Mouse (Mus musculus): ENCODE measurements around the gene Wdr90. TPM values are rescaled to one million over a fixed set of nuclear protein-coding genes. Genes with fewer than 3 reads are reported as not detected.
A peak's percentile ranks its signal among the peaks of the same experiment; 100 is the strongest.

The Wdr90 gene
- total and polyA plus RNA-seq, 2 experiments from 2014 or later, result 14.2 to 36.2 TPM

DNA sequence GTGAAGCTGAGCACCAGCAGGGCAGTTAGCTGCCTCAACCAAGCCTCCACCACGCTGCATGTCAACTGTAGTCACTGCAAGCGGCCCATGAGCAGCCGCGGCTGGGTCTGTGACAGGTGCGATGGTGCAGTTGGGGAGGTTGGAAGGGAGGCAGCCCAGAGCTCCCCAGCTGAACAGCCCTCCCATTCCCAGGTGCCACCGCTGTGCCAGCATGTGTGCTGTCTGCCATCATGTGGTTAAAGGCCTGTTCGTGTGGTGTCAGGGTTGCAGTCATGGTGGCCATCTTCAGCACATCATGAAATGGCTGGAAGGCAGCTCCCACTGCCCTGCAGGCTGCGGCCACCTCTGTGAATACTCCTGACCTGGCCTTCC lies 33.1 kb downstream of the Wdr90 start:
- Histone ChIP-seq H3K27me3 (ENCODE audit: insufficient read depth, low read length) (no peaks in the 10 kb centered on the region), H3K4me2 (ENCODE audit: low read depth, low read length, poor library complexity, severe bottlenecking) (peak overlapping the region; percentile 72), H3K4me1 (ENCODE audit: insufficient read depth, low read length) (peaks cover 29% of the 10 kb centered on the region), H3K9ac (replicated peaks; ENCODE audit: low read length, poor library complexity, severe bottlenecking) (peak overlapping the region; percentile 78; the same call in 1 of the 2 replicates), H3K4me3 (ENCODE audit: low read depth, low read length) (peak overlapping the region; percentile 55), H3K9me3 (ENCODE audit: low read length) (no peaks in the 10 kb centered on the region), H3K36me3 (ENCODE audit: insufficient read depth, low read length) (peaks cover 37% of the 10 kb centered on the region), H3K27ac (ENCODE audit: low read depth, low read length) (peak overlapping the region; percentile 95)
- no peak for TF ChIP-seq CTCF (IDR thresholded peaks at IDR 0.05)
- WGBS, result 83% methylated on average over 8 of the region's 8 CpGs
- ATAC-seq (ENCODE audit: low FRiP score) (no peak), DNase-seq (ENCODE audit: low spot score) (no peak)

DNA sequence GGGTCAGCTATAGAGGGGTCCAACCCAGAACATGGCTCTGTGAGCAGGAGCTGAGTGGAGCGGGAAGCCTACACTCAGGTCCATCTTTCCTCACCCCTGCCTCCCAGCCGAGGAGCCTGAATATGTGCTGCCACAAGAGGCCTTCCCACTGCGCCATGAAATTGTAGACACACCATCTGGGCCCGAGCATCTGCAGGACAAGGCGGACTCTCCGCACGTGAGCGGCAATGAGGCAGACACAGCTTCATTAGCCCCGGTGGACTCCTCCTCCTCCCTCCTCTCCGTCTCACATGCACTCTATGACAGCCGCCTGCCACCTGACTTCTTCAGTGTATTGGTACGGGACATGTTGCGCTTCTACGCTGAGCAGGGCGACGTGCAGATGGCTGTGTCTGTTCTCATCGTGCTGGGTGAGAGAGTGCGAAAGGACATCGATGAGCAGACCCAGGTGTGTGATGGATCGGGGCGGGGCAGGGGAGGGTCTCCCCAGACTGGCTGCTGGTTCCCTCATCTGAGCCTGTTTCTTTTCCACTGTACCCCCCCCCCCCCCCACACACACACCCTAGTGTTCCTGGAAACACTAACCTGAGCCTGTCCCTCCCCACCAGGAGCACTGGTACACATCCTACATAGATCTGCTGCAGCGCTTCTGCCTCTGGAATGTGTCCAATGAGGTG lies 33.6 kb downstream of the Wdr90 start:
- Histone ChIP-seq H3K9ac (replicated peaks; ENCODE audit: low read length, poor library complexity, severe bottlenecking) (0 out of 2 replicates have a peak overlapping the region, but pooled peaks have one; percentile 78), H3K4me2 (ENCODE audit: low read depth, low read length, poor library complexity, severe bottlenecking) (no peak overlapping the region)
- DNase-seq (ENCODE audit: low spot score), result no peak

DNA sequence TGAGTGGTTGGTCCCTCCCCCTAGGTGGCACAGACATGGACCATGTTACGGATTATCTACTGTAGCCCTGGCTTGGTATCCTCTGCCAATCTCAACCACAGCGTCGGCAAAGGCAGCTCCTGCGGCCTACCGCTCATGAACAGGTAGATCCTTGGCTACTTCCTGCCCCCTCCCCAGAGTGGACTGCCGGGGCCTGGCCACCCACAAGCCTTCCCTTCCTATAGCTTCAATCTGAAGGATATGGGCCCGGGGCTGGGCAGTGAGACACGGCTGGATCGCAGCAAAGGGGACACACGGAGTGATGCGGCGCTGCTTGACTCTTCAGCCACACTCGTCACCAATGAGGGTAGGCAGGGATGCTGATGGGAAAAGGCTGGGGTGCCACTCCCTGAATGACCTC lies 34.3 kb downstream of the Wdr90 start:
- no peak for TF ChIP-seq CTCF (IDR thresholded peaks at IDR 0.05)
- Histone ChIP-seq H3K27ac (ENCODE audit: low read depth, low read length) (no peak overlapping the region), H3K9me3 (ENCODE audit: low read length) (no peaks in the 10 kb centered on the region), H3K4me1 (ENCODE audit: insufficient read depth, low read length) (peaks cover 29% of the 10 kb centered on the region), H3K4me3 (ENCODE audit: low read depth, low read length) (no peak overlapping the region), H3K9ac (replicated peaks; ENCODE audit: low read length, poor library complexity, severe bottlenecking) (0 out of 2 replicates have a peak overlapping the region, but pooled peaks have one; percentile 19), H3K36me3 (ENCODE audit: insufficient read depth, low read length) (peaks cover 37% of the 10 kb centered on the region), H3K27me3 (ENCODE audit: insufficient read depth, low read length) (no peaks in the 10 kb centered on the region), H3K4me2 (ENCODE audit: low read depth, low read length, poor library complexity, severe bottlenecking) (no peak overlapping the region)
- DNase-seq (ENCODE audit: low spot score), result no peak
- WGBS, result 95% methylated on average over 13 of the region's 13 CpGs
- no peak for ATAC-seq (ENCODE audit: low FRiP score)

More for the DNA sequence above, 33.6 kb downstream of the Wdr90 start:
- no peak for TF ChIP-seq CTCF (IDR thresholded peaks at IDR 0.05)
- no peak overlapping the region for H3K4me3 ChIP-seq (ENCODE audit: low read depth, low read length)
- ATAC-seq (ENCODE audit: low FRiP score), result no peak
- no peaks in the 10 kb centered on the region for H3K9me3 ChIP-seq (ENCODE audit: low read length)
- 94% methylated on average over 22 of the region's 22 CpGs for WGBS
- H3K27me3 ChIP-seq (ENCODE audit: insufficient read depth, low read length), result no peaks in the 10 kb centered on the region
- peaks cover 37% of the 10 kb centered on the region for H3K36me3 ChIP-seq (ENCODE audit: insufficient read depth, low read length)
- H3K27ac ChIP-seq (ENCODE audit: low read depth, low read length), result no peak overlapping the region
- H3K4me1 ChIP-seq (ENCODE audit: insufficient read depth, low read length), result peaks cover 29% of the 10 kb centered on the region

DNA sequence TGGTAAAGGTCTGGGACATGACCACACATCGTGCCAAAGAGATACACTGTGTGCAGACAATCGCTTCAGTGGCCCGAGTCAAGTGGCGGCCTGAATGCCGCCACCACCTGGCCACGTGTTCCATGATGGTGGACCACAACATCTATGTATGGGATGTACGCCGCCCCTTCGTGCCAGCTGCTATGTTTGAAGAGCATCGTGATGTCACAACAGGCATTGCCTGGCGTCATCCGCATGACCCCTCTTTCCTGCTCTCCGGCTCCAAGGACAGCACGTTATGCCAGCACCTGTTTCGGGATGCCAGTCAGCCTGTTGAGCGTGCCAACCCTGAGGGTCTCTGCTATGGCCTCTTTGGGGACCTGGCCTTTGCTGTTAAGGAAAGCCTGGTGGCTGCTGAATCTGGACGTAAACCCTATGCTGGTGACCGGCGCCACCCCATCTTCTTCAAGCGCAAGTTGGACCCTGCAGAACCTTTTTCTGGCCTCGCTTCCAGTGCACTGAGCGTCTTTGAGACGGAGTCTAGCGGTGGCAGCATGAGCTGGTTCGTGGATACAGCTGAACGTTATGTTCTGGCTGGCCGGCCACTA lies 35.2 kb downstream of the Wdr90 start:
- H3K4me1 ChIP-seq (ENCODE audit: insufficient read depth, low read length), result peaks cover 21% of the 10 kb centered on the region
- H3K9me3 ChIP-seq (ENCODE audit: low read length), result no peaks in the 10 kb centered on the region
- H3K36me3 ChIP-seq (ENCODE audit: insufficient read depth, low read length), result peaks cover 31% of the 10 kb centered on the region
- H3K27ac ChIP-seq (ENCODE audit: low read depth, low read length), result no peak overlapping the region
- WGBS, result 96% methylated on average over 27 of the region's 27 CpGs
- H3K4me2 ChIP-seq (ENCODE audit: low read depth, low read length, poor library complexity, severe bottlenecking), result no peak overlapping the region
- H3K27me3 ChIP-seq (ENCODE audit: insufficient read depth, low read length), result no peaks in the 10 kb centered on the region
- no peak overlapping the region for H3K4me3 ChIP-seq (ENCODE audit: low read depth, low read length)
- no peak for TF ChIP-seq CTCF (IDR thresholded peaks at IDR 0.05)
- ATAC-seq (ENCODE audit: low FRiP score) (no peak), DNase-seq (ENCODE audit: low spot score) (no peak)
- H3K9ac ChIP-seq (replicated peaks; ENCODE audit: low read length, poor library complexity, severe bottlenecking), result no peak overlapping the region

DNA sequence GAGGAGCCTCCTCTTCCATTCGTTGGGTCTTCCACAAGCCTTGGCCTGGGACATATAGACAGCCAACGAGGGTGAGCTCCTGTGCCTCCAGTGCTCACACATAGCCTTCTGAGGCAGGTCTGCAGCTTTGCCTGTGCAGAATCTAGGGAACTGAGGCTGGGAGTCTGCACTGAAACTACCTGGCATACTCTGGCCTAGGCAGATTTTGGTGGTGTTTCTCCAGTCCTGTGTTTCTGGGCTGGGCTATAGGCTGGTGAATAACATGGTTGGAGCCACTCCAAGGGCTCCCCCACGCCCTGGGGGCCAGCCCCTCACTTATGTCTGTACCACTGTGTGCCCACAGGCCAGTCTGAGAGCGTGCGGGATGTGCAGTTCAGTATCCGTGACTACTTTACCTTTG lies 36.0 kb downstream of the Wdr90 start:
- Histone ChIP-seq H3K9ac (replicated peaks; ENCODE audit: low read length, poor library complexity, severe bottlenecking) (no peak overlapping the region), H3K4me2 (ENCODE audit: low read depth, low read length, poor library complexity, severe bottlenecking) (no peak overlapping the region)
- WGBS, result 91% methylated on average over 6 of the region's 6 CpGs

More for the DNA sequence above, 36.0 kb downstream of the Wdr90 start:
- TF ChIP-seq CTCF (IDR thresholded peaks at IDR 0.05), result no peak
- Histone ChIP-seq H3K9me3 (ENCODE audit: low read length) (no peaks in the 10 kb centered on the region), H3K4me1 (ENCODE audit: insufficient read depth, low read length) (peaks cover 21% of the 10 kb centered on the region), H3K27ac (ENCODE audit: low read depth, low read length) (no peak overlapping the region), H3K4me3 (ENCODE audit: low read depth, low read length) (no peak overlapping the region), H3K36me3 (ENCODE audit: insufficient read depth, low read length) (peaks cover 24% of the 10 kb centered on the region), H3K27me3 (ENCODE audit: insufficient read depth, low read length) (no peaks in the 10 kb centered on the region)
- DNase-seq (ENCODE audit: low spot score) (no peak), ATAC-seq (ENCODE audit: low FRiP score) (no peak)
